Mouse (Mus musculus) thymus, adult 2 months (tissue): ENCODE data around the gene Polr1b. TPM values are rescaled to one million over a fixed set of nuclear protein-coding genes. Genes with fewer than 3 reads are reported as not detected.

Experiments used
- DNase-seq: peaks from one replicate; pipeline ENCODE4 v3.0.0; 2021
- H3K27ac ChIP-seq: fragments of 200-500 bp; 2 replicates; pipeline ENCODE4 v1.5.1; 2012; ENCODE audit warnings: low read length, control low read depth; ENCODE audit not compliant: control insufficient read depth, insufficient read depth
- H3K27me3 ChIP-seq: fragments of 200-500 bp; 2 replicates; pipeline ENCODE4 v1.6.1; 2012; ENCODE audit warnings: mild to moderate bottlenecking, low read length, moderate library complexity, mixed read lengths; ENCODE audit not compliant: control insufficient read depth, insufficient read depth
- H3K36me3 ChIP-seq: fragments of 200-500 bp; 2 replicates; pipeline ENCODE4 v1.6.1; 2012; ENCODE audit warnings: mild to moderate bottlenecking, low read length, moderate library complexity; ENCODE audit not compliant: control insufficient read depth, insufficient read depth
- H3K4me1 ChIP-seq: fragments of 200-500 bp; replicated peaks from 2 replicates; pipeline ENCODE4 v1.6.1; 2012; ENCODE audit warnings: low read length; ENCODE audit not compliant: control insufficient read depth, insufficient read depth
- H3K4me3 ChIP-seq: fragments of 200-500 bp; 2 replicates; pipeline ENCODE4 v1.5.1; 2012; ENCODE audit warnings: mild to moderate bottlenecking, low read length, control low read depth, moderate library complexity; ENCODE audit not compliant: control insufficient read depth, insufficient read depth
- CTCF ChIP-seq: fragments of 200-500 bp; IDR thresholded peaks from 2 replicates; pipeline ENCODE4 v1.5.1; 2012; ENCODE audit warnings: mild to moderate bottlenecking, control low read depth, low read length, moderate library complexity, borderline replicate concordance; ENCODE audit not compliant: control insufficient read depth, poor library complexity, insufficient read depth; ENCODE audit errors: extremely low read depth
- POLR2A ChIP-seq: fragments of 200-500 bp; IDR thresholded peaks from 2 replicates; pipeline ENCODE4 v1.6.1; 2012; ENCODE audit warnings: mild to moderate bottlenecking, low read length, control low read depth, moderate library complexity; ENCODE audit not compliant: control insufficient read depth, poor library complexity, insufficient read depth; ENCODE audit errors: extremely low read depth
- WGBS: fragments of 180-500 bp; shearing (Covaris S2); methylation state at CpG from one replicate; pipeline ENCODE4 v1.1.7; 2018; 5-methylcytosine and 5-hydroxymethylcytosine counted together
- polyA plus RNA-seq: library from polyadenylated mRNA; depleted of rRNA; stranded (reverse); fragments of >200 nt; gene quantifications from 2 replicates; pipeline ENCODE4 v1.2.3, GENCODE M21; 2012; rRNA removed

Gene Polr1b
- 24.2 and 28.0 TPM in 2 replicates for polyA plus RNA-seq

- H3K4me3 ChIP-seq, result peak within 1 kb of the TSS; percentile 98
- peak; percentile 87 for DNase-seq
- H3K27ac ChIP-seq, result no peak within 1 kb of the TSS
- TF ChIP-seq CTCF (peak; percentile 50; the same call in 1 of the 2 replicates), POLR2A (no peak)
- H3K27me3 ChIP-seq, result no peaks in the 10 kb centered on the region
- peaks cover 4% of the 10 kb centered on the region for H3K4me1 ChIP-seq
- WGBS, result under 1% methylated on average over 35 of the region's 35 CpGs
- 0 out of 2 replicates have a peak, but pooled peaks cover 3% of the 10 kb centered on the region for H3K36me3 ChIP-seq
Measured at GRCm38 (mm10) chr2:129100784-129101310, at the start of gene Polr1b. TSS of gene Polr1b (plus strand) at chr2:129100995.

DNA sequence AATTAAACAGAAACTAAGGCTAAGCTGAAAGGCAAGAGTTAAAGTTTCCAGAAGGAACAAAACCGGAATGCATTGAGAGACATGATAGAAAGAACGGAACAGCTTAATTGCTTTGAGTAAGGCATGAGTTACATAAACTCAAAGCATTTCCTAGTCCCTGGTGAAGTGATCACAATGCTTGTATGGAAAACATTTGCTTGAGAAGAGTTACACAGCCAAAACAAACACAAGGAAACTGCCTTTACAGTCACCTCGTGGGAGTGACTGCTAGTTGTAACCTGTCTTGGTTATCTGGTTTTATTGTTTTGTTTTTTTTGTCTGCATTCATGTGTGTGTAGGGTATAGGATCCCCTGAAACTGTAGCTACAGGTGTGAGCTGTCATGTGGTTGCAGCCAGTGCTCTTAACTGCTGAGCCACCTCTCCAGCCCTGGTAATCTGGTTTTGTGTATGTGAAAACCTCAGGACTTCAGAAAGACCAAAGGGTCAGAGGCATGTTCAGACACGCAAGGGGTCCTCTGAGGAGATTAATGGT, 48.3 kb upstream of the Polr1b start:
- Histone ChIP-seq H3K27ac (no peak overlapping the region), H3K4me1 (no peaks in the 10 kb centered on the region), H3K4me3 (no peak overlapping the region), H3K36me3 (no peaks in the 10 kb centered on the region), H3K27me3 (no peaks in the 10 kb centered on the region)
- 66% methylated on average over 4 of the region's 4 CpGs for WGBS
- TF ChIP-seq CTCF (no peak), POLR2A (no peak)
- DNase-seq, result no peak

- no peak for DNase-seq
- TF ChIP-seq POLR2A (no peak), CTCF (no peak)
- Histone ChIP-seq H3K27ac (no peak overlapping the region), H3K27me3 (no peaks in the 10 kb centered on the region), H3K4me1 (no peaks in the 10 kb centered on the region), H3K36me3 (no peaks in the 10 kb centered on the region), H3K4me3 (no peak overlapping the region)
- WGBS, result 91% methylated on average over 6 of the region's 6 CpGs
Measured at GRCm38 (mm10) chr2:129055741-129056140, 45.1 kb upstream of the Polr1b start.

GRCm38 (mm10) chr2:129056597-129056996, 44.2 kb upstream of the Polr1b start:
- H3K4me1 ChIP-seq, result no peaks in the 10 kb centered on the region
- no peak overlapping the region for H3K4me3 ChIP-seq
- 75% methylated on average over 9 of the region's 9 CpGs for WGBS
- no peaks in the 10 kb centered on the region for H3K27me3 ChIP-seq
- peak; percentile 49 for DNase-seq
- TF ChIP-seq POLR2A (no peak), CTCF (no peak)
- no peak overlapping the region for H3K27ac ChIP-seq
- H3K36me3 ChIP-seq, result no peaks in the 10 kb centered on the region

DNA sequence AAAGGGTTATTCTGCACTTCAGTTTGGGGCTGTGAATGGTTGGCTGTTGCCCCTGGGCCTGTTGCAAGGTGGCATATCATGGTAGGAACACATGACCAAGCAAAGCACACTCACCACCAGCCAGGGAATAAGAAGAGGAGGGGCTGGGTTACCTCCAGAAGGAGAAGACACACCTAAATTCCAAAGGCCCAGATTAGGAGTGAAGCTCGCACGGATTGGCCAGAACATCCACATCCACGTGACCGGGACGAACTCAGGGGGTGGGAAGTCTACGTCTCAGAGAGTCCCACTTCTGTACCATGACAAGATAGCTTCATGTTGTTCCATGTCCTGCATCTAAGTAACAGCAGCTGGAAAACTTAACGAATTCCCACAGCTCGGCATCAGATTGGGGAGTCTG, 43.5 kb upstream of the Polr1b start:
- no peaks in the 10 kb centered on the region for H3K36me3 ChIP-seq
- TF ChIP-seq CTCF (no peak), POLR2A (no peak)
- DNase-seq, result no peak
- no peaks in the 10 kb centered on the region for H3K27me3 ChIP-seq
- no peaks in the 10 kb centered on the region for H3K4me1 ChIP-seq
- H3K27ac ChIP-seq, result no peak overlapping the region
- no peak overlapping the region for H3K4me3 ChIP-seq
- WGBS, result over 99% methylated on average over 8 of the region's 8 CpGs

GRCm38 (mm10) chr2:129057920-129058361, 42.9 kb upstream of the Polr1b start:
- H3K36me3 ChIP-seq, result no peaks in the 10 kb centered on the region
- TF ChIP-seq POLR2A, result no peak
- no peak for TF ChIP-seq CTCF
- no peak overlapping the region for H3K4me3 ChIP-seq
- H3K27ac ChIP-seq, result no peak overlapping the region
- H3K4me1 ChIP-seq, result no peaks in the 10 kb centered on the region
- DNase-seq, result no peak
- H3K27me3 ChIP-seq, result no peaks in the 10 kb centered on the region
- 77% methylated on average over 6 of the region's 6 CpGs for WGBS
